Mouse (Mus musculus) MEL (cell line): ENCODE data around the gene Pgap3. TPM values are rescaled to one million over a fixed set of nuclear protein-coding genes. Genes with fewer than 3 reads are reported as not detected.

ENCODE experiments used
- DNase-seq: peaks from one replicate; pipeline ENCODE4 v3.0.0; 2011; ENCODE audit warnings: low read depth, low spot score
- H3K27ac ChIP-seq: 2 replicates; pipeline ENCODE4 v1.5.1; 2012; ENCODE audit warnings: low read depth, mild to moderate bottlenecking, control low read depth, low read length, moderate library complexity; ENCODE audit not compliant: control insufficient read depth
- H3K27me3 ChIP-seq, 2 experiments: fragments of 150-350 bp in 1 of 2; sonication (generic) in 1 of 2; 2 replicates each; pipeline ENCODE4 v1.6.1; 2012; ENCODE audit warnings: low read length in 2 of 2, mild to moderate bottlenecking in 2 of 2, improper control_type of control experiment in 1 of 2, moderate library complexity in 1 of 2; ENCODE audit not compliant: insufficient read depth in 2 of 2, control insufficient read depth in 1 of 2
- H3K36me3 ChIP-seq, 2 experiments: 2 replicates each; pipeline ENCODE4 v1.6.1; 2012 to 2014; ENCODE audit warnings: low read length in 2 of 2, improper control_type of control experiment in 1 of 2, inconsistent platforms in 1 of 2, mild to moderate bottlenecking in 1 of 2; ENCODE audit not compliant: insufficient read depth in 2 of 2, control insufficient read depth in 1 of 2
- H3K4me1 ChIP-seq, 2 experiments: fragments of 150-350 bp in 1 of 2; sonication (generic) in 1 of 2; 2 replicates each; pipeline ENCODE4 v1.6.1; 2012; ENCODE audit warnings: low read length in 2 of 2, improper control_type of control experiment in 1 of 2, mild to moderate bottlenecking in 1 of 2; ENCODE audit not compliant: insufficient read depth in 2 of 2, control insufficient read depth in 1 of 2
- H3K4me3 ChIP-seq, 2 experiments: fragments of 150-350 bp in 1 of 2; sonication (generic) in 1 of 2; 2 replicates each; pipeline ENCODE4 v1.5.1; 2012; ENCODE audit warnings: low read depth in 2 of 2, low read length in 2 of 2, mild to moderate bottlenecking in 2 of 2, moderate library complexity in 2 of 2, control low read depth in 1 of 2, improper control_type of control experiment in 1 of 2; ENCODE audit not compliant: control insufficient read depth in 1 of 2, insufficient read depth in 1 of 2
- H3K79me2 ChIP-seq: 2 replicates; pipeline ENCODE4 v1.6.1; 2012; ENCODE audit warnings: mild to moderate bottlenecking, low read length, moderate library complexity; ENCODE audit not compliant: control insufficient read depth, poor library complexity, insufficient read depth
- H3K9ac ChIP-seq: 2 replicates; pipeline ENCODE4 v1.6.1; 2012; ENCODE audit warnings: low read depth, mild to moderate bottlenecking, control low read depth, low read length, moderate library complexity; ENCODE audit not compliant: control insufficient read depth, poor library complexity, severe bottlenecking
- H3K9me3 ChIP-seq: fragments of 150-350 bp; sonication (generic); replicated peaks from 2 replicates; pipeline ENCODE4 v1.6.1; 2012; ENCODE audit warnings: mild to moderate bottlenecking, low read length, improper control_type of control experiment, moderate library complexity; ENCODE audit not compliant: insufficient read depth
- CHD1 ChIP-seq: IDR thresholded peaks from 2 replicates; pipeline ENCODE4 v1.6.1; 2012; ENCODE audit warnings: low read depth, mild to moderate bottlenecking, inconsistent platforms, low read length, improper control_type of control experiment
- ELF1 ChIP-seq: IDR thresholded peaks from 2 replicates; pipeline ENCODE4 v1.6.1; 2014; ENCODE audit warnings: low read depth, mild to moderate bottlenecking, inconsistent platforms, low read length, improper control_type of control experiment, moderate library complexity
- EP300 ChIP-seq, 2 experiments: IDR thresholded peaks; 2 replicates each; pipeline ENCODE4 v1.6.1; 2011; ENCODE audit warnings: improper control_type of control experiment in 2 of 2, low read length in 2 of 2, low read depth in 1 of 2, mild to moderate bottlenecking in 1 of 2
- JUND ChIP-seq: IDR thresholded peaks from 2 replicates; pipeline ENCODE4 v1.6.1; 2011; ENCODE audit warnings: low read depth, mild to moderate bottlenecking, improper control_type of control experiment, low read length
- MAFK ChIP-seq: IDR thresholded peaks from 2 replicates; pipeline ENCODE4 v1.6.1; 2011; ENCODE audit warnings: low read depth, mild to moderate bottlenecking, low read length, improper control_type of control experiment, borderline replicate concordance
- MAX ChIP-seq: IDR thresholded peaks from 2 replicates; pipeline ENCODE4 v1.6.1; 2011; ENCODE audit warnings: low read length, improper control_type of control experiment
- MEF2A ChIP-seq: IDR thresholded peaks from 2 replicates; pipeline ENCODE4 v1.6.1; 2014; ENCODE audit warnings: low read depth, mild to moderate bottlenecking, inconsistent platforms, low read length, improper control_type of control experiment; ENCODE audit not compliant: poor library complexity, insufficient replicate concordance, severe bottlenecking; ENCODE audit errors: extremely low read depth
- MYB ChIP-seq: IDR thresholded peaks from 2 replicates; pipeline ENCODE4 v1.6.1; 2011; ENCODE audit warnings: mild to moderate bottlenecking, low read depth, low read length, improper control_type of control experiment
- MYC ChIP-seq: IDR thresholded peaks from 2 replicates; pipeline ENCODE4 v1.6.1; 2011; ENCODE audit warnings: low read depth, mild to moderate bottlenecking, low read length, improper control_type of control experiment, moderate library complexity
- NRF1 ChIP-seq: IDR thresholded peaks from 2 replicates; pipeline ENCODE4 v1.6.1; 2014; ENCODE audit warnings: low read depth, mild to moderate bottlenecking, inconsistent platforms, low read length, improper control_type of control experiment, moderate library complexity; ENCODE audit not compliant: poor library complexity, insufficient read depth, severe bottlenecking
- POLR2AphosphoS2 ChIP-seq: IDR thresholded peaks from 2 replicates; pipeline ENCODE4 v1.6.1; 2011; ENCODE audit warnings: low read length, improper control_type of control experiment
- POLR2AphosphoS5 ChIP-seq: IDR thresholded peaks from 2 replicates; pipeline ENCODE4 v1.6.1; 2012; ENCODE audit warnings: low read depth, borderline replicate concordance, mild to moderate bottlenecking, inconsistent platforms, low read length, moderate library complexity, mixed read lengths
- TAL1 ChIP-seq: IDR thresholded peaks from 2 replicates; pipeline ENCODE4 v1.6.1; 2012; ENCODE audit warnings: mild to moderate bottlenecking, inconsistent platforms, low read length, moderate library complexity, mixed read lengths
- TCF12 ChIP-seq: IDR thresholded peaks from 2 replicates; pipeline ENCODE4 v1.6.1; 2014; ENCODE audit warnings: low read depth, mild to moderate bottlenecking, inconsistent platforms, low read length, improper control_type of control experiment, moderate library complexity
- UBTF ChIP-seq: IDR thresholded peaks from 2 replicates; pipeline ENCODE4 v1.6.1; 2012; ENCODE audit warnings: low read depth, mild to moderate bottlenecking, inconsistent platforms, low read length, improper control_type of control experiment, moderate library complexity, borderline replicate concordance; ENCODE audit not compliant: insufficient read depth
- USF2 ChIP-seq, 2 experiments: IDR thresholded peaks; 2 replicates each; pipeline ENCODE4 v1.6.1; 2011 to 2012; ENCODE audit warnings: improper control_type of control experiment in 2 of 2, low read length in 2 of 2, borderline replicate concordance in 1 of 2, inconsistent platforms in 1 of 2, low read depth in 1 of 2, mild to moderate bottlenecking in 1 of 2; ENCODE audit not compliant: insufficient read depth in 1 of 2
- ZKSCAN1 ChIP-seq: IDR thresholded peaks from 2 replicates; pipeline ENCODE4 v1.6.1; 2012; ENCODE audit warnings: low read depth, mild to moderate bottlenecking, inconsistent platforms, low read length, improper control_type of control experiment, moderate library complexity
- ZNF384 ChIP-seq: IDR thresholded peaks from 2 replicates; pipeline ENCODE4 v1.6.1; 2012; ENCODE audit warnings: low read depth, mild to moderate bottlenecking, inconsistent platforms, low read length, improper control_type of control experiment
- polyA plus RNA-seq, 2 experiments: library from polyadenylated mRNA; stranded (reverse) in 1 of 2; unstranded in 1 of 2; fragments of >175 nt in 1 of 2; fragments of >200 nt in 1 of 2; gene quantifications; 2 replicates each; pipeline versions ENCODE4 v1.2.1 to v1.2.4; 2012; ENCODE audit warnings: low replicate concordance in 2 of 2, low read depth in 1 of 2; ENCODE audit not compliant: insufficient read length in 2 of 2, insufficient read depth in 1 of 2, missing spikeins in 1 of 2
- total RNA-seq: library from RNA; depleted of rRNA; stranded (reverse); fragments of 300-350 nt; gene quantifications from 2 replicates; pipeline ENCODE4 v1.2.3, GENCODE M21; 2012

Gene Pgap3
- total and polyA plus RNA-seq, 3 experiments, result 7.4 to 8.4 TPM; not detected in 1

DNA sequence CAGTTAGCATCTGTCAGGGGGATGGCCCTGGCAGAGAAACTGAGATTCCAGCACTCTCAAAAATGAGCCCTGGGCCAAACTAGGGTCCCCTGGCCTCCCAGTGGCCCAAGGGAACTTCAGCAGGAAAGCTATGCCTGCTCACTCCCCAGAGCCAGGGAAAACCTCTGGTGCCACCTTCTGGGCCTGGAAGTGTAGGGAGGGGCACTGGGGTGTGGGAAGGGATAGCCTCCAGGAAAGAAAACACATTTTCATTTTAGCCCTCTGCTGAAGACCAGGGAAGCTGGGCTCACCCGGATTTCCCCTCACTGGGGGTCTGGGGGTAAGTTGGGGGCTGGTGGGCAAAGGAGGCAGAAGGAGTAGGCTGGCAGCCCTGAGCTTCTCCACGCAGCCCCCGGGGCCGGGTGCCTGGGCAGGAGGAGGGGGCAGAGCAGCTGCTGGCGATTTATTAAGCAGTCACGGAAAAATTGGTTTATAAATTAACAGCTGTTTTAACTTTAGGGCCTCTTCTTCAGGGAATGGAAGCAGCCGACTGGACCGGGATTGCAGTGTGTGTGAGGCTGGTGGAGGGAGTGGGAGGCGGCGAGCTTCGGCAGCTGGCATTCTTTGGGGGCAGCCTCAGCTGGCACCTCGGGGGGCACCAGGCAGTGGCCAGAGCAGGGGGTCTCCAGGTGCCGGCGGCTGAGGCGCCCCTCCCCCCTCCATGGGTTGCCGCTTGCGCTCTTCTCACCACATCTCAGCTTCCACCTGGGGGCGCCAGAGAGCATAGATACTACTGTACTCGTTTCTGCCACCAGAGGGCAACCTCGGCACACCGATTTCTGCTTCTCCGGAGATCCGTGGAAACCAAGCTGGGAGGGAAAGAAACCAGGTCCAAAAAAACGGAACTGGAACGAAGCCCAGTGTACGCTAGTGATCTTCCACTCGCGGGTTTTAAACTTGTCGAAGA, 58.0 kb downstream of the Pgap3 start (continued):
- TF ChIP-seq UBTF (0 out of 2 replicates have a peak, but pooled peaks have one; percentile 31), EP300 (IDR thresholded peaks at IDR 0.05; ENCODE audit: low read depth in 1 of 2, low read length in 2 of 2) (peak in 1 of 2 experiments; percentile 66; a peak in 2 of 4 replicates), JUND (no peak; the same call in 1 of the 2 replicates), MEF2A (no peak), MAFK (no peak), POLR2AphosphoS2 (no peak)

DNA sequence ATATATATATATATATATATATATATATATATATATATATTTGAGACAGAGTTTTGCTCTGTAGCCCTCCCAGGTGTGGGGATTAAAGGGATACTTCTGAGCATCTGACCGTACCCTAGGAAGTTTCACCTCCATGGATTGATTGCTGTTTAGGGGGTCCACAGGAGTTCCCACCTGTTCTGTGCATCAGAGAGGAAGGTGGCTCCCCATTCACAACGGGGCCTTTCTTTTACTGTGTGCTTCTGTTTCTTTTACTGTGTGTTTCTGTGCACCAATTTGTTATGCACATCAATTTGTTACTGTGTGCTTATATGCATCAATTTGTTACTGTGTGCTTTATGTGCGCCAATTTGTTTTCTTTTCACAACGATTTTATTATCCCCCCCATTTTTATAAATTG, 59.1 kb downstream of the Pgap3 start:
- Histone ChIP-seq H3K9ac (no peak overlapping the region), H3K9me3 (no peaks in the 10 kb centered on the region), H3K79me2 (no peaks in the 10 kb centered on the region), H3K27ac (no peak overlapping the region), H3K27me3 (peaks cover 0 to 5% of the 10 kb centered on the region in 2 experiments; a peak in 2 of 4 replicates), H3K4me1 (peaks cover 0 to 11% of the 10 kb centered on the region in 2 experiments; a peak in 3 of 4 replicates), H3K4me3 (no peak overlapping the region), H3K36me3 (peaks cover 0 to 5% of the 10 kb centered on the region in 2 experiments; a peak in 2 of 4 replicates)
- TF ChIP-seq NRF1, result no peak
- TF ChIP-seq ZNF384, result no peak
- TF ChIP-seq USF2 (IDR thresholded peaks at IDR 0.05; ENCODE audit: borderline replicate concordance in 1 of 2, insufficient read depth in 1 of 2, low read depth in 1 of 2, low read length in 2 of 2), result no peak
- no peak for TF ChIP-seq ELF1
- no peak for TF ChIP-seq UBTF
- no peak for TF ChIP-seq MYC
- no peak for TF ChIP-seq POLR2AphosphoS5
- no peak for TF ChIP-seq TCF12
- TF ChIP-seq MAX, result no peak
- no peak for TF ChIP-seq MYB
- no peak for TF ChIP-seq ZKSCAN1
- TF ChIP-seq CHD1, result no peak
- no peak for TF ChIP-seq JUND
- TF ChIP-seq TAL1, result no peak
- no peak for DNase-seq
